Comparison of ENCODE assay signal across 25 mouse cellular contexts in the genomic region with DNA sequence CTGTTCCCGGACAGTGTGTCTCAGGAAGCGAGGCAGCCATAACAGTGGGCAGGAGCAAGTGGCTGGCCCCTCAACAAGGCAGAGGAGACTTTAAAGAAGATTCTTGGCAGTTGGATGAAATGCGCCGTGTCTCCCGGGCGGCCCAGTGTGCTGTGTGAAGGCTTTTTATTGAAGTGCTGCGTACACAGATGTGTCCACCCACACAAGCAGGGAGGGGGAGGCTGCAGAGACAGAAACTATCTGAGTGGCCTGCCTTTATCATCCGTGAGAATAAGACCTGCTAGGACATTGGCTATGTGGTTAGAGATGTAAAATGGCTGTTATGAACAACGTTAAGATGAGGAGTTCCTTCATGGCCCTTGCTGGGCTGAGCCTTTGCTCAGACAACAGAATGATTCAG. TPM values are rescaled to one million over a fixed set of nuclear protein-coding genes. Genes with fewer than 3 reads are reported as not detected.
A peak's percentile ranks its signal among the peaks of the same experiment; 100 is the strongest.
DNase-seq lines count a peak whose midpoint lies in the region; ATAC-seq and TF ChIP-seq lines count a peak whose summit lies in the region.
"Had no signal": no experiment of that assay in that cellular context is flagged by ENCODE, and none has a peak within 500 bp of the region (broad histone marks: within the 10 kb centered on the region; RNA-seq: fewer than 3 reads in every experiment).

No protein-coding gene starts in this region.

- 32% methylated on average over 9 of the region's 9 CpGs for WGBS in lung, embryonic 14.5 days
- WGBS in lung, postnatal 0 days: 45% methylated on average over 9 of the region's 9 CpGs

- peak; percentile 45 for ATAC-seq in lung, embryonic 14.5 days (ENCODE audit: insufficient read depth)
- ATAC-seq in lung, postnatal 0 days: no peak
- ATAC-seq: activated CD4-positive, CD25-positive, alpha-beta regulatory T cell, adult 4 months; forebrain, embryonic 15.5 days; hindbrain, postnatal 0 days had no signal

- TF ChIP-seq CTCF in gastrocnemius, adult 2 months (IDR thresholded peaks at IDR 0.05): no peak
- TF ChIP-seq CTCF in lung, embryonic 14.5 days (IDR thresholded peaks at IDR 0.05; ENCODE audit: low read depth): no peak
- no peak for TF ChIP-seq CTCF in lung, postnatal 0 days (IDR thresholded peaks at IDR 0.05)

- H3K4me1 ChIP-seq in lung, embryonic 14.5 days (ENCODE audit: insufficient read depth): peaks cover 4% of the 10 kb centered on the region
- H3K4me1 ChIP-seq in lung, postnatal 0 days (ENCODE audit: insufficient read depth, low read depth, low read length): no peaks in the 10 kb centered on the region
- H3K4me1 ChIP-seq: liver, embryonic 15.5 days had no signal

- no peaks in the 10 kb centered on the region for H3K9me3 ChIP-seq in lung, embryonic 14.5 days (ENCODE audit: low read depth, low read length)
- H3K9me3 ChIP-seq in lung, postnatal 0 days (ENCODE audit: low read length): no peaks in the 10 kb centered on the region
- H3K9me3 ChIP-seq: embryonic facial prominence, embryonic 13.5 days; forebrain, embryonic 15.5 days; limb, embryonic 15.5 days; liver, embryonic 15.5 days had no signal

- TF ChIP-seq EP300 in lung, postnatal 0 days (IDR thresholded peaks at IDR 0.05): no peak

- no peak overlapping the region for H3K9ac ChIP-seq in lung, embryonic 14.5 days
- no peak overlapping the region for H3K9ac ChIP-seq in lung, postnatal 0 days (replicated peaks; ENCODE audit: low read depth)
- H3K9ac ChIP-seq: embryonic facial prominence, embryonic 13.5 days; forebrain, embryonic 15.5 days; limb, embryonic 15.5 days; liver, embryonic 15.5 days had no signal

- H3K4me2 ChIP-seq in lung, embryonic 14.5 days: no peak overlapping the region
- H3K4me2 ChIP-seq in lung, postnatal 0 days (replicated peaks; ENCODE audit: low read depth, low read length): no peak overlapping the region
- H3K4me2 ChIP-seq: embryonic facial prominence, embryonic 13.5 days; forebrain, embryonic 15.5 days; limb, embryonic 15.5 days; liver, embryonic 15.5 days; midbrain, embryonic 11.5 days had no signal

- H3K27me3 ChIP-seq in lung, embryonic 14.5 days (ENCODE audit: insufficient read depth, low read length): no peaks in the 10 kb centered on the region
- no peaks in the 10 kb centered on the region for H3K27me3 ChIP-seq in lung, postnatal 0 days (replicated peaks; ENCODE audit: insufficient read depth, low read length)
- H3K27me3 ChIP-seq: embryonic facial prominence, embryonic 13.5 days; forebrain, embryonic 15.5 days; limb, embryonic 15.5 days; liver, embryonic 15.5 days had no signal

- intact Hi-C loops in gastrocnemius, adult 2 months (cut with DNase I): no loop called here

- no peaks in the 10 kb centered on the region for H3K36me3 ChIP-seq in lung, embryonic 14.5 days (ENCODE audit: insufficient read depth)
- no peaks in the 10 kb centered on the region for H3K36me3 ChIP-seq in lung, postnatal 0 days (ENCODE audit: insufficient read depth, low read length)
- H3K36me3 ChIP-seq: embryonic facial prominence, embryonic 13.5 days; forebrain, embryonic 15.5 days; G1E; limb, embryonic 15.5 days; liver, embryonic 15.5 days had no signal

- no peak overlapping the region for H3K4me3 ChIP-seq in gastrocnemius, adult 2 months
- H3K4me3 ChIP-seq in lung, embryonic 14.5 days (ENCODE audit: low read depth, low read length): no peak overlapping the region
- no peak overlapping the region for H3K4me3 ChIP-seq in lung, postnatal 0 days (ENCODE audit: low read depth, low read length)
- H3K4me3 ChIP-seq: embryonic facial prominence, embryonic 13.5 days; forebrain, embryonic 15.5 days; layer of hippocampus, adult 2 months; limb, embryonic 15.5 days; liver, embryonic 15.5 days had no signal

- DNase-seq in gastrocnemius, adult 2 months: no peak
- no peak for DNase-seq in gastrocnemius, adult 18-20 months (ENCODE audit: low spot score)
- peak; percentile 53 for DNase-seq in lung, embryonic 14.5 days
- DNase-seq in lung, postnatal 0 days (ENCODE audit: low spot score): no peak
- peak; percentile 33 to 36 for DNase-seq in right cerebral cortex, adult 2 months (ENCODE audit: low spot score in 2 of 2)
- no peak for DNase-seq in right cerebral cortex, postnatal 14 days
- no peak for DNase-seq in cerebellum, postnatal 14 days
- DNase-seq: adrenal gland, postnatal 10 days; cerebellum, adult 9-11 months; kidney, adult 11 months had no signal

- peak overlapping the region; percentile 31; the same call in 1 of the 2 replicates for H3K27ac ChIP-seq in gastrocnemius, adult 2 months
- H3K27ac ChIP-seq in lung, embryonic 14.5 days (ENCODE audit: low read depth): peak overlapping the region; percentile 21; the same call in 1 of the 2 replicates
- no peak overlapping the region for H3K27ac ChIP-seq in lung, postnatal 0 days (ENCODE audit: low read length)
- H3K27ac ChIP-seq: embryonic facial prominence, embryonic 13.5 days; forebrain, embryonic 15.5 days; hindbrain, postnatal 0 days; kidney, postnatal 0 days; layer of hippocampus, adult 2 months; limb, embryonic 15.5 days; liver, embryonic 15.5 days; stomach, postnatal 0 days had no signal

RNA-seq across cellular contexts. Expression of gene Gm3045, which starts 40.0 kb away (rescaled TPM):
- total RNA-seq in gastrocnemius, adult 2 months (2021): not detected
- total RNA-seq in gastrocnemius, adult 18-20 months (2021): not detected
- not detected in 2 replicates for polyA plus RNA-seq in lung, embryonic 14.5 days (2014; fragmentation: Nextera tagmentation; extraction: Ambion mirVana)
- polyA plus RNA-seq in lung, postnatal 0 days (2015; fragmentation: Nextera tagmentation; extraction: Ambion mirVana): not detected in 2 replicates
- total RNA-seq: adrenal gland, postnatal 10 days; gastrocnemius, postnatal 4 days; hematopoietic stem cell, adult 5-6 weeks; hindbrain, postnatal 0 days; layer of hippocampus, adult 2 months had no signal
- polyA plus RNA-seq: activated CD4-positive, CD25-positive, alpha-beta regulatory T cell, adult 4 months; brain, embryonic 14.5 days; embryonic facial prominence, embryonic 13.5 days; forebrain, embryonic 15.5 days; G1E; heart, embryonic 16.5 days; hindbrain, postnatal 0 days; kidney, postnatal 0 days; liver, embryonic 15.5 days; midbrain, embryonic 11.5 days; stomach, postnatal 0 days had no signal

RNA-seq across cellular contexts. Expression of gene Slc25a48, which starts 51.7 kb away (rescaled TPM):
- total RNA-seq in gastrocnemius, adult 2 months (2021): not detected
- not detected for total RNA-seq in gastrocnemius, adult 18-20 months (2021)
- polyA plus RNA-seq in lung, embryonic 14.5 days (2014; fragmentation: Nextera tagmentation; extraction: Ambion mirVana): 0.19 and 0.22 TPM in 2 replicates
- polyA plus RNA-seq in lung, postnatal 0 days (2015; fragmentation: Nextera tagmentation; extraction: Ambion mirVana): not detected in 2 replicates
- total RNA-seq: gastrocnemius, postnatal 4 days; hematopoietic stem cell, adult 5-6 weeks; hindbrain, postnatal 0 days; layer of hippocampus, adult 2 months had no signal
- polyA plus RNA-seq: activated CD4-positive, CD25-positive, alpha-beta regulatory T cell, adult 4 months; forebrain, embryonic 15.5 days; G1E; hindbrain, postnatal 0 days; midbrain, embryonic 11.5 days had no signal

Comparison
In these comparisons a context has a peak if more than half of its experiments do, and no peak if none do; other contexts are left out.
1. DNase-seq: peak in lung, embryonic 14.5 days (single experiment) and right cerebral cortex, adult 2 months (2 of 2); none in gastrocnemius, adult 2 months (single experiment), gastrocnemius, adult 18-20 months (single experiment), lung, postnatal 0 days (single experiment), right cerebral cortex, postnatal 14 days (single experiment) and cerebellum, postnatal 14 days (0 of 2).